Mouse (Mus musculus): ENCODE results near the gene Rad1. TPM values are rescaled to one million over a fixed set of nuclear protein-coding genes. Genes with fewer than 3 reads are reported as not detected.

The Rad1 gene
- total and polyA plus RNA-seq, 3 experiments, result 34.6 to 47.0 TPM; not detected in 1

DNA sequence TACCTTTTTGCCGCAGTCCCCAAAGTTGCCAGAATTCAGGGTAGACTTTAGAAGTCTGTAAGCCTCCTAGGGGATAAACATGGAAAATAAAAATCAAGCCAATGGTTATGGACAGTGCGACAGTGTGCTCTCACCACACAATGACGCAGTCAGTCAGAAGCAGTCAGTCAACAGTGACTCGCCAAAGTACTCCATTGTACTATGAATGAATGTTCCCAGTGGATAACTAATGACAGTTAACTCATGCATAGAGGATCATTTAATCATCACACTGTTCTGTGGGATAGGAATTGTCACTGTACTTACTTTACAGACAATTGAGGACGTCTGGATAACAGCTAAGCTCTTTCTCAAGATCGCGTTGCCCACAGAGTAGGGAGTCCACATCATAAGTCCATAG, 29.3 kb downstream of the Rad1 start (continued):
- TF ChIP-seq MEF2A (IDR thresholded peaks at IDR 0.05; ENCODE audit: extremely low read depth, insufficient replicate concordance, low read depth, low read length, poor library complexity, severe bottlenecking) (no peak), USF2 (IDR thresholded peaks at IDR 0.05; ENCODE audit: borderline replicate concordance in 1 of 2, insufficient read depth in 1 of 2, low read depth in 1 of 2, low read length in 2 of 2) (no peak), POLR2A (IDR thresholded peaks at IDR 0.05; ENCODE audit: control insufficient read depth in 1 of 2, insufficient read depth in 1 of 2, low read depth in 1 of 2, low read length in 2 of 2, poor library complexity in 1 of 2) (no peak)

DNA sequence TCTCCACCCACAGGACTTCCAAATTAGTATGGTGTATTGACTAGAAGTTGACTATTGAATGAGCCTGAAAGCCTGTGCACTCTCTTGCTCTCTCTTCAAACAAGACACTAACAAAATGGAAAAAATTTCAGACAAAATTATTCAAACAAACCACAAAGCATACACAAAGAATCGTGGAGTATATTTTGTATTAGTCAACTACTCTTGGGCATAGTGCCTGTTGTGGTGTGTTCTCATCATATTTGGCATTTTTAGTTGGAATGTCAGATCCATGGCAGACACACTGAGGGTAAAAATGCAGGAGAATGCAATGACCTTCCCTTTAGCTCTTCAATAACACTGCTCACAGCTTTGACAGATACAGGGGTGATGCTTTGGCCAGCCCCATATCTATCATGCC, 40.1 kb downstream of the Rad1 start:
- Histone ChIP-seq H3K36me3 (ENCODE audit: control insufficient read depth in 1 of 2, insufficient read depth in 2 of 2, low read length in 2 of 2) (peaks cover 0 to 2% of the 10 kb centered on the region in 2 experiments; a peak in 1 of 4 replicates), H3K27ac (ENCODE audit: control insufficient read depth, low read depth, low read length) (no peak overlapping the region), H3K4me1 (ENCODE audit: control insufficient read depth in 1 of 2, insufficient read depth in 2 of 2, low read length in 2 of 2) (peaks cover 0 to 4% of the 10 kb centered on the region in 2 experiments; a peak in 1 of 4 replicates), H3K79me2 (ENCODE audit: control insufficient read depth, insufficient read depth, low read length, poor library complexity) (no peaks in the 10 kb centered on the region), H3K27me3 (ENCODE audit: control insufficient read depth in 1 of 2, insufficient read depth in 2 of 2, low read length in 2 of 2) (peaks cover 0 to 3% of the 10 kb centered on the region in 2 experiments; a peak in 1 of 4 replicates), H3K4me3 (ENCODE audit: control insufficient read depth in 1 of 2, insufficient read depth in 1 of 2, low read depth in 2 of 2, low read length in 2 of 2) (no peak overlapping the region), H3K9ac (ENCODE audit: control insufficient read depth, low read depth, low read length, poor library complexity, severe bottlenecking) (no peak overlapping the region), H3K9me3 (replicated peaks; ENCODE audit: insufficient read depth, low read length) (no peaks in the 10 kb centered on the region)
- DNase-seq (ENCODE audit: low read depth, low spot score), result no peak
- TF ChIP-seq HCFC1 (IDR thresholded peaks at IDR 0.05; ENCODE audit: low read depth, low read length) (no peak), JUND (IDR thresholded peaks at IDR 0.05; ENCODE audit: low read depth, low read length) (no peak), MAFK (IDR thresholded peaks at IDR 0.05; ENCODE audit: borderline replicate concordance, low read depth, low read length) (no peak), MYC (IDR thresholded peaks at IDR 0.05; ENCODE audit: low read depth, low read length) (no peak), MYB (IDR thresholded peaks at IDR 0.05; ENCODE audit: low read depth, low read length) (no peak), USF2 (IDR thresholded peaks at IDR 0.05; ENCODE audit: borderline replicate concordance in 1 of 2, insufficient read depth in 1 of 2, low read depth in 1 of 2, low read length in 2 of 2) (no peak), MXI1 (IDR thresholded peaks at IDR 0.05; ENCODE audit: low read depth, low read length) (no peak), TAL1 (IDR thresholded peaks at IDR 0.05; ENCODE audit: low read length) (no peak), ZNF384 (IDR thresholded peaks at IDR 0.05; ENCODE audit: low read depth, low read length) (no peak), EP300 (IDR thresholded peaks at IDR 0.05; ENCODE audit: low read depth in 1 of 2, low read length in 2 of 2) (no peak), USF1 (IDR thresholded peaks at IDR 0.05; ENCODE audit: low read depth, low read length) (no peak), SIN3A (IDR thresholded peaks at IDR 0.05; ENCODE audit: low read length) (no peak), E2F4 (IDR thresholded peaks at IDR 0.05; ENCODE audit: borderline replicate concordance, low read depth, low read length) (no peak), CHD2 (IDR thresholded peaks at IDR 0.05; ENCODE audit: low read length) (no peak), UBTF (IDR thresholded peaks at IDR 0.05; ENCODE audit: borderline replicate concordance, insufficient read depth, low read depth, low read length) (no peak), ZMIZ1 (IDR thresholded peaks at IDR 0.05; ENCODE audit: low read depth, low read length) (no peak), NELFE (IDR thresholded peaks at IDR 0.05; ENCODE audit: low read depth, low read length) (no peak), MAX (IDR thresholded peaks at IDR 0.05; ENCODE audit: low read length) (no peak), ZC3H11A (IDR thresholded peaks at IDR 0.05; ENCODE audit: low read depth, low read length) (no peak), ETS1 (IDR thresholded peaks at IDR 0.05; ENCODE audit: low read depth, low read length) (no peak)

Measured in MEL (cell line).